Mouse (Mus musculus) left cerebral cortex, postnatal 14 days (tissue): ENCODE data around the gene Gm28230. TPM values are rescaled to one million over a fixed set of nuclear protein-coding genes. Genes with fewer than 3 reads are reported as not detected.

ENCODE experiments used
- DNase-seq, 2 experiments: peaks; one replicate each; pipeline ENCODE4 v3.0.0; 2021 to 2022; ENCODE audit warnings: low spot score in 2 of 2, mixed read lengths in 1 of 2
- intact Hi-C: fragments of 180-260 bp; cut with DNase I; formaldehyde crosslinking; loops from one replicate; pipeline ENCODE4 v1.15.1; 2025
- total RNA-seq, 2 experiments: library from RNA; stranded (reverse); gene quantifications; 2 replicates each; pipeline ENCODE4 v1.2.3; 2021

Gene Gm28230
- total RNA-seq, 2 experiments from 2014 or later, result not detected

DNA sequence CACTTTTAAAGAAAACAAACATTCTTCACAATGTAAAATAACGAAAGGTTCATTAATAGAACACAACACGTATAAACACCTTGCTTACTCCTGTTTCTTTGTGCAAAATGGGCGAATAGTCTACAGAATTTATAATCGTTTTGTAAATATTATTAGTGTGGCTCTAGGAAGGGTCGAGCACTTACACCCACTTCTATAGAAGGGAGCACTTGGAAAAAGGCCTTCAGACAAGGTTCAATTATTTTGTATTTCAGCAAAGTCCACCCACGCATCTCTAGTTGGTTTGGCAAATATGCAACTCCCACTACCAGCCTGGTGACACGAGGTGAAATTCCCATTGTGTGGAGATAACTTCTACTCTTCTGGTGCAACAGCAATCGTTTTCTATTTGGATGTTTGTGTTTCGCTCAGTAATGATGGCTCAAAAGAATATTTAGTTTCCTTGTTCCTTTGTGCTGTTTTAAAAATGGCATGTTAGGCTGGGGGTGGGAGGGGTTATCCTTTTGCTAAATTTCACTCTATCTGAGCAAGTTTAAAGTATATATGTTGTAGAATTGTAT, 22.0 kb downstream of the Gm28230 start:
- DNase-seq, result no peak
- intact Hi-C loops, result loop anchor here (10.0 kb wide), 1 partner anchor 684 kb away; no protein-coding TSS in a partner anchor

- no peak for DNase-seq
- intact Hi-C loops, result loop anchor here (10.0 kb wide), 1 partner anchor 685 kb away; no protein-coding TSS in a partner anchor
Measured at GRCm38 (mm10) chr2:74749337-74750121, 23.0 kb downstream of the Gm28230 start.

GRCm38 (mm10) chr2:74750731-74751250, 24.3 kb downstream of the Gm28230 start:
- intact Hi-C loops, result no loop called here
- DNase-seq, result no peak

GRCm38 (mm10) chr2:74751861-74752260, 25.3 kb downstream of the Gm28230 start:
- intact Hi-C loops, result no loop called here
- no peak for DNase-seq

DNA sequence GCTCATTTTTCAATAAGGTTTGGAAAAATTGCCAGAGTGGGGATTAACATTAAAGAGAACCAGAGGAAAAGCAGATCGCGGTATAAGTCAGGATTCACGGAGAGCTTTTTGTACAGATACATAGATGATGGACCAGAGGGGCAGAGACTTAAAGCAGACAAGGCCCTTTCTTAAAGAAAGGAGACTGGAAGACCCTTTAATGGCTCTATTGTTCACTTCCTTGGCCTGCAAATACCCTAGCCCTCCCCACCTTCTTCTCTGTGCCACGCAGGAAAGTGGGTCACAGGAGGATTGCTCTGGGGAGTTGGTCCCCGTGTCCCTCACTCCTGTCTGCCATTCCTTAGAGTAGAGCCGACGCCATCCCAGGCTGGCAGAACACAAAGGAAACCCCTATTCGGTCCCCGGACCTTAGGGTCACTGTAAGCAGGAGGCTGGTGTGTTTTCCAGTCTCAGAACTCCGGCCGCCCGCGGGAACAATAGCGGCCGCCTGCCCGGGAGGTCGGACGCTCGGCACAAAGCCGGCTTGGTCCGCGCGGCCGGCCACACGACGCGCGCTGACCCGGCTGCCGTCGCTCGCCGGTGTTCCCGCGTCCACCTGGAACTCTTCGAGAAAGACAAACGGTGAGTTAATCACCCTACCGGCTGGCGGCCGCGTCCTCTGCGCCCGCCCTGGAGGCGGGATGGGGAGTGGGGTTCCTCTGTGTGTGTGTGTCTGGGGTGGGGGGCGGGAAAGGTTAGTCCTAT, 26.1 kb downstream of the Gm28230 start:
- no peak for DNase-seq
- intact Hi-C loops, result no loop called here

- intact Hi-C loops, result no loop called here
- no peak for DNase-seq
Measured at GRCm38 (mm10) chr2:74753175-74753523, 26.6 kb downstream of the Gm28230 start.

DNA sequence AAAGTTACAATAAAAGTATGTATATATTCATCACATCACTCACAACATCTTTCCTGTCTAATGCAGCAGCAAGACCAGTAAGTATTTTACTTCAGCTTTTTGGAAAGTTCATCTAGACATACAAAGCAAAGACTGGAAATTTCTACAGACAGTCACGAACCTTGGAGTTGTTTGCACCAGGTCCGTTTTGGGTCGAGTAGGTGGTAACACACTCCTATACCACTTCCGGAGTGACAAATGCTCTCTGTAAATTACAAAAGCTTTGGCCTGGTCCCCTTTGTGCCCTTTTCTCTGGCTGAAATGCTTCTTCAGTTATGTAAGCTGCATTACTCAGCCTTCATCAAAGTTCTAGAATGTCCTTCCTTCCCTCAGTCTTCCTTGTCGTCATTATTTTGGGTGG, 27.2 kb downstream of the Gm28230 start:
- intact Hi-C loops, result no loop called here
- no peak for DNase-seq

GRCm38 (mm10) chr2:74760146-74760545, 33.6 kb downstream of the Gm28230 start:
- intact Hi-C loops, result no loop called here
- no peak for DNase-seq

- intact Hi-C loops, result no loop called here
- DNase-seq, result no peak
Measured at GRCm38 (mm10) chr2:74761941-74762340, 35.4 kb downstream of the Gm28230 start.

- intact Hi-C loops, result no loop called here
- DNase-seq, result no peak
Measured at GRCm38 (mm10) chr2:74762522-74763244, 36.2 kb downstream of the Gm28230 start, which contains the start of gene Hoxd1. Hoxd1 (plus strand) TSS chr2:74762980.

DNA sequence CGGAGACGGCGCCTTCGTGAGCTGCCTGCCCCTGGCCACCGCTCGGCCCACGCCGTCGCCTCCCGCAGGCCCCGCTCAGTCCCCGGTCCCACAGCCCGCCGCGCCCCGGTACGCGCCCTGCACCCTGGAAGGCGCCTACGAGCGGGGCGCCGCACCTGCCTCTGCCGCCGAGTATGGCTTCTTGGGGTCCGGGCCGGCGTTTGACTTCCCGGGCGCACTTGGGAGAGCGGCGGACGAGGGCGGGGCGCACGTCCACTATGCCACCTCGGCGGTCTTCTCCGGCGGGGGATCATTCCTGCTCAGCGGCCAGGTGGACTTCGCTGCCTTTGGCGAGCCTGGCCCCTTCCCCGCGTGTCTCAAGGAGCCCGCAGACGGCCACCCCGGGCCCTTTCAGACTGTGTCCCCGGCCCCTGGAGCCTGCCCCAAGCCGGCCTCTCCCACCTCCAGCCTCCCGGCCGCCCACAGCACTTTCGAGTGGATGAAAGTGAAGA, 36.8 kb downstream of the Gm28230 start:
- intact Hi-C loops, result no loop called here
- no peak for DNase-seq

- intact Hi-C loops, result no loop called here
- DNase-seq, result no peak
Measured at GRCm38 (mm10) chr2:74763976-74764375, 37.4 kb downstream of the Gm28230 start.

GRCm38 (mm10) chr2:74774359-74774758, 47.8 kb downstream of the Gm28230 start:
- intact Hi-C loops, result no loop called here
- peak in 1 of 2 experiments; percentile 7 for DNase-seq

DNA sequence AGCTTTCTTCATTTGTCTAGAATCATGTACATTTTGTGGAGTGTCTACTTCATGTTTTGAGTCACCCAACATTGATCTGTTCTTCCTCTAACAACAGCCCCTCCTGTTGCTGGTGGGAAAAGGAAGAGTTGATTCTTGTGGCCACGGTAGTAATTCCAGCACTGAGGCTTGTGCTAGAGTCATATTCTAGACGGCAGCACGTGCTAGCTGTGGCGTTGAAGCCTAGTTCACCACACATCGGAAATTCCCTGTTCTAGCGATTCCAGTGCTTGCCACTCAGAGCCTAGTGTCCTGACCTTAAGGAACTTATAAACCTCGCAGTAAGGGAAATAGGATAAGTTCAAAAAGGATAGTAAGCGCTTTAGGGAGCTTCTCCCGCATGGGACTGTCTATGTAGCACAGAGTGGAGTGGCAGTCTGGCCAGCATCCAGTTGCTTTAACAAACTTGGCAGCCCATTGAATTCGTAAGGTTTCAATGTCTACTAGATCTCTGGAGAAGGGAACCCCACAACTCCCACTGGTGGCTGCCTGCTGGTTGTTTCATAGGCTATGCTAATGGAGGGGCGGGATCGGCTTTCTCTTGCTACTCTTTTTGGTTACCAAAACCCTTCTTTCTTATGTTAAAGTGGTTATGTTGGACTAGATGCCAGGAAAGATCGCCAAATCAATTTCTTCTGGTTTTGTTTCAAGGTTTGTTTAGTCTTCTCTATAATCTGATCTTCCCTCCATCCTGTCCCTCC, 51.2 kb downstream of the Gm28230 start:
- DNase-seq, result peak; percentile 9 to 14
- intact Hi-C loops, result no loop called here

- DNase-seq, result no peak
- intact Hi-C loops, result no loop called here
Measured at GRCm38 (mm10) chr2:74781386-74781785, 54.9 kb downstream of the Gm28230 start.

DNA sequence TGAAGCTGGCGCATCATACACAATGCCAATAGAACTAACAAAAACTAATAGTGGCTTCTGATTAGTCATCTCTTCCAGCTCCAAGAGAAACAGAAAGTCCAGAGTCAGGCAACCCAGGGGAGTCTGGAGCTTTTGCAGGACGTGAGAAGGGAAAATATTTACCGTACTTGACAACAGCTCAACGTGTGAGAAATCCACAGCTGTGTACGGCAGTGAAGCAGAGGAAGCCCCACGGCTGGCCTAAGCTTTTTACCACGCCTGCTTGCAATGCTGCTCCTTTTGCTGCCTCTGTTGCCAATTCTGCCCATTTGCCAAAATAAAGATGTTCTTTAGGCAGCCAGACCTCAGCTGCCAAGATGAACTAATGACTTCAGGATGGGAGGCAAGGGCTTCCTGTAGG, 69.0 kb downstream of the Gm28230 start:
- intact Hi-C loops, result loop anchor here (10.0 kb wide), 1 partner anchor 169 kb away; no protein-coding TSS in a partner anchor
- DNase-seq, result no peak
